Mouse (Mus musculus) adrenal gland, adult 18-20 months (tissue): ENCODE results near the gene Ankrd39. TPM values are rescaled to one million over a fixed set of nuclear protein-coding genes. Genes with fewer than 3 reads are reported as not detected.

Experiments
- DNase-seq, 2 experiments: peaks; one replicate each; pipeline ENCODE4 v3.0.0; 2021 to 2022; ENCODE audit warnings: low spot score in 2 of 2
- total RNA-seq, 2 experiments: library from RNA; stranded (reverse); gene quantifications; 1 replicate in 1 of 2; 2 replicates in 1 of 2; pipeline ENCODE4 v1.2.3; 2021

The Ankrd39 gene
- total RNA-seq, 2 experiments from 2014 or later: 11.0 to 11.1 TPM

- DNase-seq: no peak
Measured at GRCm38 (mm10) chr1:36573524-36573923, 26.3 kb upstream of the Ankrd39 start.

- DNase-seq: no peak
Measured at GRCm38 (mm10) chr1:36572709-36573108, 25.5 kb upstream of the Ankrd39 start.

GRCm38 (mm10) chr1:36572140-36572700 lies 25.0 kb upstream of the Ankrd39 start:
- DNase-seq: no peak

GRCm38 (mm10) chr1:36571627-36572026 lies 24.4 kb upstream of the Ankrd39 start:
- DNase-seq: peak; percentile 51 to 60

GRCm38 (mm10) chr1:36570320-36570719 lies 23.1 kb upstream of the Ankrd39 start:
- no peak for DNase-seq

- no peak for DNase-seq
Measured at GRCm38 (mm10) chr1:36569694-36570276, 22.5 kb upstream of the Ankrd39 start.

- no peak for DNase-seq
Measured at GRCm38 (mm10) chr1:36568776-36569175, 21.5 kb upstream of the Ankrd39 start.

- no peak for DNase-seq
Measured at GRCm38 (mm10) chr1:36567818-36568603, 20.8 kb upstream of the Ankrd39 start.

GRCm38 (mm10) chr1:36566425-36566824 lies 19.2 kb upstream of the Ankrd39 start:
- DNase-seq: no peak

- no peak for DNase-seq
Measured at GRCm38 (mm10) chr1:36564101-36564500, 16.9 kb upstream of the Ankrd39 start.

GRCm38 (mm10) chr1:36563632-36564031 lies 16.4 kb upstream of the Ankrd39 start:
- DNase-seq: no peak

- no peak for DNase-seq
Measured at GRCm38 (mm10) chr1:36563197-36563596, 16.0 kb upstream of the Ankrd39 start.

GRCm38 (mm10) chr1:36562388-36562787 lies 15.1 kb upstream of the Ankrd39 start:
- no peak for DNase-seq

GRCm38 (mm10) chr1:36560903-36561302 lies 13.7 kb upstream of the Ankrd39 start:
- DNase-seq: no peak

GRCm38 (mm10) chr1:36559888-36560287 lies 12.6 kb upstream of the Ankrd39 start:
- DNase-seq: no peak

GRCm38 (mm10) chr1:36559256-36559655 lies 12.0 kb upstream of the Ankrd39 start:
- no peak for DNase-seq

GRCm38 (mm10) chr1:36558031-36558993 lies 11.1 kb upstream of the Ankrd39 start, which contains the start of gene Sema4c:
Gene Sema4c (minus strand): TSS chr1:36558349.
- peak; percentile 76 for DNase-seq

GRCm38 (mm10) chr1:36557457-36558011 lies 10.3 kb upstream of the Ankrd39 start:
- peak; percentile 70 to 74 for DNase-seq

GRCm38 (mm10) chr1:36556553-36557456 lies 9.6 kb upstream of the Ankrd39 start:
- DNase-seq: peak; percentile 92 to 93
